Mouse (Mus musculus): ENCODE measurements around the gene Casp9. TPM values are rescaled to one million over a fixed set of nuclear protein-coding genes. Genes with fewer than 3 reads are reported as not detected.

Gene Casp9
- polyA plus RNA-seq, 2 experiments from 2014 or later, result 6.9 to 7.4 TPM

GRCm38 (mm10) chr4:141818861-141819260 is 25.4 kb downstream of the Casp9 start:
- ATAC-seq, result no peak

GRCm38 (mm10) chr4:141819316-141819715 is 25.9 kb downstream of the Casp9 start:
- no peak for ATAC-seq

- no peak for ATAC-seq
Measured at GRCm38 (mm10) chr4:141821178-141821577, 27.8 kb downstream of the Casp9 start.

GRCm38 (mm10) chr4:141822089-141822488 is 28.7 kb downstream of the Casp9 start:
- no peak for ATAC-seq

- ATAC-seq, result no peak
Measured at GRCm38 (mm10) chr4:141822979-141823378, 29.6 kb downstream of the Casp9 start.

- ATAC-seq, result no peak
Measured at GRCm38 (mm10) chr4:141826060-141826459, 32.6 kb downstream of the Casp9 start, which contains the start of gene Cela2a. Gene Cela2a, minus strand, starts transcription at chr4:141826160.

- no peak for ATAC-seq
Measured at GRCm38 (mm10) chr4:141827401-141827800, 34.0 kb downstream of the Casp9 start.

- ATAC-seq, result no peak
Measured at GRCm38 (mm10) chr4:141828177-141828576, 34.8 kb downstream of the Casp9 start.

- no peak for ATAC-seq
Measured at GRCm38 (mm10) chr4:141830381-141830780, 37.0 kb downstream of the Casp9 start.

- no peak for ATAC-seq
Measured at GRCm38 (mm10) chr4:141831361-141831760, 37.9 kb downstream of the Casp9 start.

GRCm38 (mm10) chr4:141833911-141834310 is 40.5 kb downstream of the Casp9 start:
- no peak for ATAC-seq

GRCm38 (mm10) chr4:141834536-141835095 is 41.2 kb downstream of the Casp9 start:
- no peak for ATAC-seq

GRCm38 (mm10) chr4:141845999-141846398 is 52.6 kb downstream of the Casp9 start, which contains the start of gene Ctrc:
Gene Ctrc, minus strand, starts transcription at chr4:141846359.
- ATAC-seq, result no peak

GRCm38 (mm10) chr4:141853437-141853836 is 60.0 kb downstream of the Casp9 start:
- ATAC-seq, result no peak

- peak; percentile 32 for ATAC-seq
Measured at GRCm38 (mm10) chr4:141857422-141857930, 64.1 kb downstream of the Casp9 start.

- ATAC-seq, result no peak
Measured at GRCm38 (mm10) chr4:141858501-141858900, 65.1 kb downstream of the Casp9 start.

GRCm38 (mm10) chr4:141859351-141859750 is 65.9 kb downstream of the Casp9 start:
- no peak for ATAC-seq

GRCm38 (mm10) chr4:141860246-141860841 is 66.9 kb downstream of the Casp9 start:
- ATAC-seq, result no peak

GRCm38 (mm10) chr4:141861591-141862295 is 68.3 kb downstream of the Casp9 start:
- ATAC-seq, result peak; percentile 83

- ATAC-seq, result no peak
Measured at GRCm38 (mm10) chr4:141862867-141863266, 69.5 kb downstream of the Casp9 start.

- ATAC-seq, result peak; percentile 50
Measured at GRCm38 (mm10) chr4:141863726-141864280, 70.4 kb downstream of the Casp9 start.

GRCm38 (mm10) chr4:141864506-141864905 is 71.1 kb downstream of the Casp9 start:
- ATAC-seq, result no peak

- no peak for ATAC-seq
Measured at GRCm38 (mm10) chr4:141865006-141865405, 71.6 kb downstream of the Casp9 start.
